Mouse (Mus musculus) megakaryocyte, adult 5-6 weeks (primary cell): ENCODE measurements around the gene Ska2. TPM values are rescaled to one million over a fixed set of nuclear protein-coding genes. Genes with fewer than 3 reads are reported as not detected.

Source experiments
- ATAC-seq: 2 replicates; pipeline ENCODE4 v1.8.0; 2016; ENCODE audit warnings: mild to moderate bottlenecking, inconsistent platforms; ENCODE audit not compliant: poor library complexity, severe bottlenecking
- total RNA-seq, 2 experiments: library from RNA; stranded (forward) in 1 of 2; stranded (reverse) in 1 of 2; fragments of 153-499, 151-499 nt in 1 of 2; fragments of 221-1000, 200-1000 nt in 1 of 2; gene quantifications; 2 replicates each; pipeline versions ENCODE4 v1.2.3 to v1.2.4; 2015 to 2017

Gene Ska2
- total RNA-seq (2015) (34.7 and 36.2 TPM in 2 replicates), total RNA-seq (2017) (31.2 and 34.1 TPM in 2 replicates)

GRCm38 (mm10) chr11:87108755-87109518, at the start of gene Ska2:
TSS of gene Ska2 (plus strand) at chr11:87109234.
- peak; percentile 92 for ATAC-seq

DNA sequence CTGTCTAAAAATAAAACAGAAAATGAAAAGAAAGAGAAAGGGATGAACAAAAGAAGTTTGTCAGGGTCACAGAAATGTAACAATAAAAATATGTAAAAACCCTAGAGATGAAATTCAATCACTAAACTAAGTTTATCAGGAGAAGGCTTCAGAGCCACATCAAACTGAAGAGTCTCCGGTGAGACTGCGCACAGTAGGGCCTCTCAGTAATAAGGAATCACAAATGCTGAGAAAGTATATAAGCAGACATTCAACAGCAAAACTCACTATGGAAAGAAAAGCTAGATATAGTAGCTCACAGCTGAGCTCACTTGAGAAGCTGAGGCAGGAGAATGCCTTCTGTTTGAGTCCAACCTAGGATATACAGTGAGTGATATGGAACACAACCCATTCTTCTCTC, 48.6 kb upstream of the Ska2 start:
- ATAC-seq, result no peak

- no peak for ATAC-seq
Measured at GRCm38 (mm10) chr11:87062087-87062486, 46.9 kb upstream of the Ska2 start.

- ATAC-seq, result peak; percentile 72
Measured at GRCm38 (mm10) chr11:87073343-87073865, 35.6 kb upstream of the Ska2 start.

DNA sequence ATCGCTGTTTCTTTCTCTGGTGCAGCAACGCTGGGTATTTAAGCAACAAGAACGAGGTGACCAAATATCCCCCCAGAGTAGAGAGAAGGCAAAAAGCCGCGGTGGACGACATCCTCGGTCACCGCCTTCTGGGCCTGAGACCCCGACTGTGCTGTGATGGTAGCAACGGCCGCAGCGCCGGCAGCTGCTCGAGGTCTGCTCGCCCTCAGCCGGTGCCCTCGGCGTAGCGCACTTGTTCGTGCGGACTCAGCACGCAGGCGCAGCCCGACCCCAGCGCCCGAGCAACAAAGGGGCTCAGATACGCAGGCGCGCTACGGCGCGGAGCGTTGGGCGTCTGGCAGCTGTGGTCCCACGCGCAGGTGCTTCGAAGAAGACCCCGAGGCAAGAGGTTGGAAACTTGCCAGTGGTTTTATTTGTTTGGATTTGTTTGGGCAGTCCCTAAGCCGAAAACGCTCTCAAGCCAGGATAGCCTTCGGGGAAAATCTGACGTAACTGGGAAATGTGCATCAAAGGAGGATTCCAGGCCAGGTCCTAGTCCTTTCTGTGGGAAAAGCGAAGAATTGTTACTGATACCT, 35.1 kb upstream of the Ska2 start, which contains the start of gene Gdpd1:
Gene Gdpd1 (minus strand): TSS at position 197 of the 575 bp plus-strand sequence.
- ATAC-seq, result peak; percentile 96

DNA sequence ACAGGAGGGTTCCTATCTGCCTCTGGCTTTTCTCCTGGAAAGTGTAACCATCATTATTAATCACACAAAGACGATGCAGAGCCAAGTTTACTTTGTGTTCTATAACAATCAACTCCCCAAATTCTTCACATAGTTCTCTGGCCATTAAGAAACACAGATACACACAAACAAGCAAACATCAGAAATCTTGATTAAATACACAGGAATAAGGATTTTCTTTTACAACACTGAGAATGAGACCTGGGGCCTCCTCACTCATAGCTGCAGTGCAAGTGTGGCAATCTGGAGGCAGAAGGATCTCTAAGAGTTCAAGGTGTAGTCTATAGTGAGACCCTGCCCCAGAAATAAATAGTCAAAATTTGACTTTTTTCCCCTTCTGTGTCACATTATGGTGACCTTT, 25.3 kb upstream of the Ska2 start:
- no peak for ATAC-seq

GRCm38 (mm10) chr11:87085461-87085860, 23.6 kb upstream of the Ska2 start:
- no peak for ATAC-seq

GRCm38 (mm10) chr11:87086290-87086984, 22.6 kb upstream of the Ska2 start, which contains the start of gene Smg8:
TSS of gene Smg8 (minus strand) at chr11:87086774.
- peak; percentile 99 for ATAC-seq

DNA sequence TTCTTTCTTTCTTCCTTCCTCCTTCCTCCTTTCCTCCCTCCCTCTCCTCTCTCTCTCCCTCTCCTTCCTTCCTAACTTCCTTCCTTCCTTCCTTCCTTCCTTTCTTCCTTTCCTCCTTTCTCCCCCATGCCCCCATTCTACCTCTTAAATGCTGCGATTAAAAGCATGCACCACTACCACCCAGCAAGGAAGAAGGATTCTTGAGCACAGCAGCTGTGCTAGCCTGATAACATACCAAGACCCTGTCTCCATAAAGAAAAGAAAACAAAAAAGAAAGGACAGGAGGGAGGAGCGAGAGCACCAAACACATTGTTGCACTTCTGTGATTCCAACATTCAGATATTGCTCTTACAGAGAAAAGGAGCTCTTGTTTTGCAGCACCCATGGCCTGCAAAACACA, 21.9 kb upstream of the Ska2 start:
- ATAC-seq, result no peak

GRCm38 (mm10) chr11:87108409-87108754, 652 bp upstream of the Ska2 start, which contains the start of gene Prr11:
TSS of gene Prr11 (minus strand) at chr11:87108708.
- no peak for ATAC-seq

DNA sequence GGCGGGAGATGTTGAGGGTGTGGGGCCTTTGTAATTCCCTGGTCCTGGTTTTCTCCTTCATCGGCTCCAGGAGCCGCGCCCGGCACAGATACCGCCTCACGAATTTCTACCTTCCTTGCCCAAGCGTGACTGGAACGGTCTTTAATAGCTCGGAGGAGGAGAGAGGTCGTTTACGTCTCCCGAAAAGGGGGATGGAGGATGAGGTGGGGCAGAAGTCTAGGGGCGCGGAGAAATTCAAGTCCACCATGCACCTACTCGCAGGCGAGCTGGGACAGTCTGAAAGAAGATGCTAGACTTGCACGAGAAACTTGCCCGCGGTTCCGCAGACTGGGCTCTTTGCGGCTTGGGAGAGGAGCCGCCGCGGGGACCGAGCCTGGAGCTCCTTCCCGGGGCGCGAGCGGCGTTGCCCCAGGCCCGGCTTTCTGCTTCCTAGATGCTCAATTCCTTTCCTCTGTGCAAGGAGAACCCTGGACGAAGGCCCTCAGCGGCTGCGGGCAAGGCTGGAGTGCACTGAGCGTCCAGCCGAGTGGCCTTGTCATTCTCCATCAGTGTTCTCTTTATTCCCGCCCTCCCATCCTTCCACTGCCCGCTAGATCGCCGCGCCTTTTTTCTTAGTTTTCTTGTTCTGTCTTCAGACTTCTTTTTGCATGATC, 611 bp downstream of the Ska2 start:
- no peak for ATAC-seq

DNA sequence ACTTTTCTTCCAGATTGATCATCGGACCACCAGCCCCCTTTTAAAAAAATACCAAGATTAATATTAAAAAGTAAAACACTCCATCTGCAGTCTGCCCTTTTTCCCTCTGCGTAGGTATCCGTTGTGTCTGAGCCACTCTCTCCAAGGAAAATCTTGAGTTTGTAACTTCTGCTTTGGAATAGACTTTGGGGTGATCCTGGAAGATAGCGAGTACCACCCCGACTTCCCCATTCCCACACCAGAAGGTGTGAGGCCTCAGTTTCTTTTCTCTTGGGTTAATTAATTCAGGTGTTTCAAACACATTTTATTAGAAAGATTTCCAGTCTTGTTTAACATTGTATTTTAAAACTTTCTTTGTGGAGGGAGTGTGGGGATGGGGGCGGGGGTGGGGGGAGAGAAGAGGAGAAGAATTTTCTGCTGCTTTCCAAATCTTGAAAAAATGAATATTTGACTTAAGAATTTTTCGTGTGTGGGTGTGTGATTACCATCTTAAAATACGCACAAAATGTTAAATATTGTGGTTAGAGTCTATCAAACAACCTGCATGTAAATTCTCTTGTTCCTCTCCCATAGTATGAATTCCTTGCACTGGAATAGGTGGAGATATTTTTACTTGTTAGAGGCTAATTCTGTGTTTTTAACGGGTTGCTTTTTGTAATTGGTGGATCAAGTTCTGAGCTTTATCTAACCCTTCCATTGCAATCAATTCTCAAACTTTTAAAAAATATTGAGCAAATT, 1.3 kb downstream of the Ska2 start:
- no peak for ATAC-seq

- ATAC-seq, result no peak
Measured at GRCm38 (mm10) chr11:87121864-87122263, 12.8 kb downstream of the Ska2 start.

DNA sequence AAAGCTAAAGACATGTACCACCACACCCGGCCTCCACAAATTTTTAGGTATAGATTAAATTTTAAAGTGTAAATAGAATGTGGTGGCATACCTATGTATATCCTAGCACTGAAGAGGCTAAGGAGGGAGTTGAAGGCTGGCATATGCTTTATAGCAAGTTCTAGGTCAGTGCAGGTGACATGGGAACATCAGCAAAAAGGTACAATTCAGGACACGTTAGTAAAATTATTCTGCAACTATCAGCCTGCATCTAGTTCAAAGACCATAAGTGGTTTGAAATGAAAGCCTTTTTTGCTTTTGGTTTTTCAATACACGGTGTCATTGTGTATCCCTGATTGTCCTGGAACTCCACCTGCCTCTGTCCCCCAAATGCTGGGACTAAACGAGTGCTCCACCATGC, 16.5 kb downstream of the Ska2 start:
- ATAC-seq, result no peak

- no peak for ATAC-seq
Measured at GRCm38 (mm10) chr11:87126281-87126823, 17.3 kb downstream of the Ska2 start.

- ATAC-seq, result peak; percentile 95
Measured at GRCm38 (mm10) chr11:87126824-87127816, 18.1 kb downstream of the Ska2 start, which contains the start of gene Trim37. TSS of gene Trim37 (plus strand) at chr11:87127077.

GRCm38 (mm10) chr11:87136233-87136632, 27.2 kb downstream of the Ska2 start:
- no peak for ATAC-seq

DNA sequence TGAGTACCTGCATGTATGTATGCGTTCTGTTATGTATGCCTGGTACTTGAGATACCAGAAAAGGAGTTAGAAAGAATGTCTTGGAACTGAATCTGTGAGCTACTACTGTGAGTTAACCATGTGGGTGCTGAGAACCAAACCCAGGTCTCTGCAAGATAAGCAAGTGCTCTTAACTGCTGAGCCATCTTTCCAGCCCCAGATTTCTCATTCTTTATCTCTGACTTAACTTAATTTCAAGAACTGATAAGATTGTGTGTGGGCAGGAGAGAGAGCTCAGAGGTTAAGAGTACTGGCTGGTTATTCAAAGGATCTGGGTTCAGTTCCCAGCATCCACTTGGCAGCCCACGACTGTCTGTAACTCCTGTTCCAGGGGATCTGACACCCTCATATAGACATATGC, 49.0 kb downstream of the Ska2 start:
- ATAC-seq, result no peak

DNA sequence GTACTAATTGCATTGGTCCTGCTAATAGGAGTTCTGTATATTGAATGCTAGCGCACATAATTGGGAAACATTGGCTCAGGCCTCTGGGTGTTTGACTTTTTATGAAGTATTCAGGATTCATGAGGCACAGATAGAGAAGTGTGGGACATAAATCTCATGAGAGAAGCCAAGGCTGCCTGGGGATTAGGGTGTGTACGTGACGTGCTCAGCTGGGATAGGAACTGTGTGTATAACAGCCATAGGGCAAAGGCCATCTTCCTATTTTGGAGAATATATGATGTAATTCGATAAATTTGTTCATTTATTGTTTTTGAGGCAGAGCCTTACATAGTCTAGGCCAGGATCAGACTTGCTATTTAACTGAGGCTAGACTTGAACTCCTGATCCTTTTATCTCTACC, 53.7 kb downstream of the Ska2 start:
- ATAC-seq, result no peak
